Mouse (Mus musculus): ENCODE measurements around the gene Ankub1. TPM values are rescaled to one million over a fixed set of nuclear protein-coding genes. Genes with fewer than 3 reads are reported as not detected.

The Ankub1 gene
- 0.29 TPM for polyA plus RNA-seq (2014; fragmentation: Illumina TruSeq; extraction: RNeasy Lipid Tissue Mini Kit (QIAGEN cat#74804); ENCODE audit: insufficient read depth, low read depth, low replicate concordance)

DNA sequence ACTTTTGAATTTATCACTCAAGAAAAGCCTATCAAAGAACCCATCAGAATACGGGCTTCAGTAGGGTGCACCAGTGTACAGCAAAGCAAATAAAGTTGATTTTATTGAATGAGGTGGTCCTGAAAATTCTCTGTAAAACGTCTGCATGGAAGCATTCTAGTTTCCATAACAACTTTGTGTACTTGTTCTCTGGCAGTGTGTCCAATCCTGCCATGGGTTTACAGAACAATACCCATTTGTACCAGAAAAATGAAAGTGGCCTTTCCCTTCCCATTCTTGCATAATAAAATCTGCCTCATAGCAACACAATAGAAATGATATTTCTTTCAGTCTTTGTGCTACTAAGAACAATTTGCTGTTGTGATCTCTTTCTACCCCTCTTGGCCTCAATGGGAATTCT is at the start of gene Ankub1:
Ankub1 (minus strand) TSS at position 81 of the 400 bp plus-strand sequence.

DNA sequence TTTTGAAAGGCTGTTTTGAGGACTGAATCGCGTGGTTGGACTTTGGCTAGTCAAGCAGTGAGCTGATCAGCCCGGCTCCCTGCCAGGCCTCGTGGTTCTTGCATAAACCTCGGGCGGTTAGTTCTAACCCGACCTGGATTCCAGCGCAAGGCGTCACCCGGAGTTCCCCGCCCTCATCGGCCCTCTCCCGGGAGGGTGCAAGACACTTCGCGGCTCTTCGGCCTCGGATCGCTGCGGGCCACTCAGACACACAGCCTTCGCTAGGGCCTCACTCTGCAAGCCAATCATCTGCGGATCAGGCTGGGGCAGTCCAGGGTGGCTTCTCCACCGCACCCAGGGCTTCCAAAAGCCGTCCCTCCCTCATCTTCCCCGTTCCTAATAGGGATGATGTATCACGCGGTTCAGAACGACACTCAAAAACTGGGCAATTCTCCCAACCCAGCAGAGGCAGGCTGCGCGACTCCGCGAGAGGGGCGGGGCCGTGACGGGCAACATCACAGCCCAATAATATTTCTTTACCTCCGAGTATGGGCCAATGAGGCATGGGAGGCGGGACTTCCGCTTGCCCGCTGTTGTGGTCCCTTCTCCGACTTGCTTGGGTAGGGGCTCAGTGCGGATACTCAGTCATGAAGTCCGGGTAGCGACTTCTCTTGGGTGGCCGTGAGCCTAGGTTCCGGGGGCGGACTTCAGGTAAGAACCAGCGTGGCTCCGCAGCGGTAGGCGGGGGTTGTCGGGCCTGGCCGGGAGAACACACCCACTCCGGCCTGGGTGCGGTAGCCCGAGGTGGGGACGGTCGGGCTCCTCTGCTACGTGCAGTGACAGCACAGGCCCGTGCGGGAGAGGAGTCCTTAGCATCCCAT is 43.1 kb upstream of the Ankub1 start, which contains the start of gene Rnf13:
Rnf13 (plus strand) TSS at position 552 of the 860 bp plus-strand sequence.

DNA sequence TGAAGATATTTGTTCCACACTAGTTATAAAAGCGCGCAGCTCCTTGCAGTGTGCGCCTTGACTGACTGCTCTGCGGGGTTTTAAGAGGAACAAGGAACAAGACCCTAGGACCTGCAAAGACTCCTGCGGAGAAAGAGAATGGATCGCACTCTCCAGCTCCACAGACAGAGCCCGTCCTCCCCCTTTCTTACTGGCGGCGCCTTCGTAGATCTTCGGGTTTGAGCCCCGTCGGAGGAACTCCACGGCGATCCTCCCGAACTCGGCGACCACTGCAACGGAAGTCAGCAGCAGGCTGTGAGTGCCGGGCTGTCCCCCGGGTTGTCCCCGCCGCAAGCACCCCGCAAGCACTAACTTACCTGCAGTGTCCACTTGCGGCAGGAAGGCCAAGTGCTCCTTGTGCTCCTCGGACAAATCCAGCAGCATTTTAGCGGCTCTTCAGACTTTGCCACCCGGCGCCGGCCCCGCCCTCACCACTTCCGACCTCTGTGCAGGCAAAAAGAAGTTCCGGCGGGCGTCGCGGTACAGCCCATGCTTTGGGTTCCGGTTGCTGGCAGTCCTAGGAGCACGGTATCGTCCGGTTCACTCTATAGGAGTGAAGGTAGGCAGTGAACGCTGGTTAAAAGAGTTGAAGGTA is 41.3 kb downstream of the Ankub1 start, which contains the start of gene Commd2:
Commd2 (minus strand) TSS at position 485 of the 634 bp plus-strand sequence.

Other genes starting within 250 kb of the Ankub1 start
- gene Wwtr1, start 116.9 kb downstream of the Ankub1 start, polyA plus RNA-seq (2014; fragmentation: Illumina TruSeq; extraction: RNeasy Lipid Tissue Mini Kit (QIAGEN cat#74804); ENCODE audit: insufficient read depth, low read depth, low replicate concordance) = 35.4 TPM
- 66.3 TPM for gene Commd2, start 41.1 kb downstream of the Ankub1 start, polyA plus RNA-seq (2014; fragmentation: Illumina TruSeq; extraction: RNeasy Lipid Tissue Mini Kit (QIAGEN cat#74804); ENCODE audit: insufficient read depth, low read depth, low replicate concordance)
- gene Rnf13, start 43.3 kb upstream of the Ankub1 start, polyA plus RNA-seq (2014; fragmentation: Illumina TruSeq; extraction: RNeasy Lipid Tissue Mini Kit (QIAGEN cat#74804); ENCODE audit: insufficient read depth, low read depth, low replicate concordance) = 67.0 TPM
- 14.3 TPM for gene Pfn2, start 155.3 kb upstream of the Ankub1 start, polyA plus RNA-seq (2014; fragmentation: Illumina TruSeq; extraction: RNeasy Lipid Tissue Mini Kit (QIAGEN cat#74804); ENCODE audit: insufficient read depth, low read depth, low replicate concordance)

All from lung, adult 10 weeks (tissue).